Mouse (Mus musculus): Measurements from ENCODE around the gene Sobp.

Sobp gene

DNA sequence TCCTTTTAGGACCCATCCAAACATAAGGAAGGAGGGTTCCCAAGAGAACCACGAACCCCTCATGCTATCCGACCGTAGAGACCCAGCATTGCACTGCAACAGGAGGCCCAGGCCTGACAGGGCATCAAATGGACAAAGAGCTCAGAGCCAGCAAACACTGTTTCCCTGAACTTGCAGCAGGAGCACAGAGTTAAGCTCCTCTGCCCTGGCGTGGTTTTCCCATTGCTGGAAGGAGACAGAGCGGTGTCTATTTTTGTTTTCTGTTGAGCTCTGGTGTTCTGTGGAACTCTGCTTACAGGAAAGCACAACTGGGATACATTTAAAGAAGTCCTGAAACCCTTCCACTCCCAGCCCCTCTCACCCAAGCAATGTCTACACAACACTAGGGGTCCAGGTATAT lies 15.0 kb downstream of the Sobp start:
- ATAC-seq (ENCODE audit: low TSS enrichment) = peak; percentile 57

DNA sequence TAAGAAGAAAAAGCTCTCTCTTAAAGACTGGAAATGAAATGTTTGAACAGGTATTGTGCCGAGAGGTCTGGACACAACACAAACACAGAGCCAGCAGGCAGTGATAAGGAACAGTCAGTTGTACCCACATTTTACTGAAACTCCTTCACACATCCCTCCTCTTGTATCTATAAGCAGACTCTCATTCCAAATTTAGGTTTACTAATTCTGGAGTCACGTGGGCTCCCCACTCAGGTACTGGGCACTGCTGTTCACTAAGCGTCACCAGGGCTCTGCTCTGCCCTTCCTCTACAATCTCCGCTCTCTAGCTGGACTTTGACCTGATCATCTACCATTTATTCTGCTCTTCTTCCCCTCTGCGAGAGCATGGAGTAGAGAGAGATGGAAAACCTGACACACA lies 15.4 kb downstream of the Sobp start:
- peak; percentile 74 for ATAC-seq (ENCODE audit: low TSS enrichment)

DNA sequence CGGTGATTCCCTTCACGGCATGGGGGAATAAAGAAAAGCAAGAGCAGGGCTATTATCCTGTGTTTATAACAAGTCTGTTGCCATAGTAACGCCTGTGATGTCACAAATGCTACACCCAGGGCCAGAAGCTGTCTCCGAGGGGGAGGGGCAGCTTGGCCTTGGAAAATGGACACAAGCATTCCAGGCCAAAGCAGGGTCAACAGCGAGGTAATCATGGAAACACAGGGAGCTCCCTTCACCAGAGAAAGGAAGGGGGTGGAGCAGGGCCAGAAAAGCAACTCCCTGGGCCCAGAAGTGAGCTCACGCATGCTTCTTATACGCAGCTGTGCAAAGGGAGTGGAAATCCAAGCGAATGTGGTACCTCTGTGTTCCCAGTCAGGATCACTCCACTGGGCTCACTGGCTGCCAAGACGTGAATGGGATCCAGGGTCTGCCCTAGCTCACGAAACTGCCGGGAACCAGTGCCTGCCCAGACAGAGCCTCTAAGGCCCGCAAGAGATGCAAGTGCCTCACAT lies 19.2 kb downstream of the Sobp start:
- no peak for ATAC-seq (ENCODE audit: low TSS enrichment)

DNA sequence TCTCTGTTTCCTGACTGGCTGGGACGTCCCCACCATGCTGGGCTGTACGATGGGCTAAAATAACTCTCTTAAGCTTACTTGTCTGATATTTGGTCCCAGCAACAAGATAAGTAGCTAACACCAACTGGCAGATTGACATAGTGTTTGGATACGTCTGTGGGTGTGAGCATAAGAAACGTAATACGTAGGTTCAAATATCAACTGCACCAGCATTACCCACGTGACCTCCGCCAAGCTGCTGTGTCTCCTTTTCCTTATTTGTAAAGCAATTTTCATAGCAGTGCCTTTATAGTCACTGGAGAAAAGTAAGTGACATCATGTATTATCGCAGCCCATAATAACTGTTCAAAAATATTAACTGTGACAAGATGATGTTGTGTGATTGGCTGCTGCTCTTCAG lies 21.7 kb downstream of the Sobp start:
- no peak for ATAC-seq (ENCODE audit: low TSS enrichment)

DNA sequence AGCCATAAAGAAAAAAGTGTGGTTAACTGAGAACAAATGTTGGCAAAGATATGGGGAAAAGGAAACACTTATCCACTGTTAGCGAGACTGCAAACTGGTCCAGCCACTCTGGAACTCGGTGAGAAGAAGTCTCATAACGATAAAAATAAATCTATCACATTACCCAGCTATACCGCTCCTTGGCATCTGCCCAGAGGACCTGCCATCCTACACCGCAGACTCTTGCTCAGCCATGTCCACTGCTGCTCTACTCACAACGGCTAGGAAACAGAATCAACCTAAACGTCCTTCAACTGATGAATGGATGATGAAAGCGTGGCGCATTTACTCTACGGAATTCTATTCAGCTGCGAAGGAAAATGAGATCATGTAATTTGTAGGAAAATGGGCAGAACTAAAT lies 25.9 kb downstream of the Sobp start:
- peak; percentile 67 for ATAC-seq (ENCODE audit: low TSS enrichment)

DNA sequence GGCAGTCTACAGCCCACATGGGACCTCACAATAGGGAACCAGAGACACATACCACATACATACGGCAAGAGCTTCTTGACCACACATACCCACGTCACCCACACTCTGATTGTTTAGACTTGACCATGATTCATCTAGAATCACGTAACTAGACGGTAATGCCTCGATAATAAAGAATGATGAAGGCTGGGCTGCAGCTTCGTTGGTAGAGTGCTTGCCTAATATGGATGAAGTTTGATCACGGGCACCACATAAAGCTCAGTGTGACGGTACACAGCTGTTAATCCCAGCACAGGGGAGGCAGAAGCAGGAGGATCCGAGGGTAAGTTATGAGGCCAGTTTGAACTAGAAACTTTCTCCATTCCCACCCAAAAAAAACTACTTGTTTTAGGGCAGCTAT lies 31.2 kb downstream of the Sobp start:
- no peak for ATAC-seq (ENCODE audit: low TSS enrichment)

DNA sequence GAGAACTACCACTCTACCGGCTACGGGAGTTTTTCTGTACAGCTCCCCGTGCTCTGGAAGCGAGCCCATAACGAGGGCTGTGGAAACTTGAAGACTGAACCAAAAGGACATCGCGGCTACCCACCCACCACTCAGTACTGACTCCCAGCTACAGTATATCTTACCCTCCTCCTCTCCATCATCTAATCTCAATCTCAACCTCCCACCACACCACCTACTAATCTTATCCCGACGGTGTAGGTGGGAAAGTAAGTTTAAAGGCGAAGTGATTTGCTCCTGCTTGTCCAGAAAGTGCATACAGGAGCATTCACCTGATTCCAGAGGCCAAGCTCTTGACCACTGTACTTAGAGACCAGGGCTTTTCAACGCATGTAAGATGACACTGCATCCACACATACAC lies 40.3 kb downstream of the Sobp start:
- ATAC-seq (ENCODE audit: low TSS enrichment) = peak; percentile 51; the same call in 1 of the 2 replicates

DNA sequence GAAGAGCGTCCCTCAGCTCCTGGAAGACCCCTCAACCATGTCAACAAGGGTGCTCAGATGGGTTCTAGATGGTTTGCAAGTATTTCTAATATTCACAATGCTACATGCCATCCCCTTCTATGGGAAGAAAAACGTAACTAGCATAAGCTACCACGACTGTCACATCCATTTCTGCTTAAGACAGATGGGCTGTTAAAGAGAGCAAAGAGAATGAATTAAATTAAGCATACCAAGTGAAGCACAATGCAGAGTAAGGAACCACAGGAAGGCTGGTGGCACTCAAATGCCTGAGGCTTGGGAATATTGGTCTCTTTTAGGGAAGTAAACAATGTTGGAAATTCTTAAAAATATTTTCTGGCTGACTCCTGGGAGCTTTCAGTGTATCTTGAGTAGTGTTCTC lies 45.6 kb downstream of the Sobp start:
- peak; percentile 56; the same call in 1 of the 2 replicates for ATAC-seq (ENCODE audit: low TSS enrichment)

DNA sequence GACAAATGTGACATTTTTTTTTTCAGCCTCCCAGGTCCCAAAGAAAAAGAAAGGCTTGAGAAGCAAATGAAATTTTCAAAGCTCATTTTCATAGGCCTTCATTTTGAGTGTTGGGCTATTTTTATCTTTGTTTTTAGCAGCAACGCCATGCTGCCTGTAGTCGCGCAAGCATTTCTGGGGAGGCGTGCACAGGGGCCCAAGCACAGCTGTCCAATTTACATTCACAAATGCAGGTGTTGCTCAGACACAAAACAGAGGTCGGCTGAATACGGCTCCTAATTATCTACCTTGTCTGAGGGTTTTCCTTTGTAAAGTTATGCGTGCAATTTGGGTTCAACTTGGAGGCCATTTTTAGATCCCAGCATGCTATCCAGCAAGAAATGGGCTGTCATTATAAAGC lies 49.8 kb downstream of the Sobp start:
- peak; percentile 26 for ATAC-seq (ENCODE audit: low TSS enrichment)

DNA sequence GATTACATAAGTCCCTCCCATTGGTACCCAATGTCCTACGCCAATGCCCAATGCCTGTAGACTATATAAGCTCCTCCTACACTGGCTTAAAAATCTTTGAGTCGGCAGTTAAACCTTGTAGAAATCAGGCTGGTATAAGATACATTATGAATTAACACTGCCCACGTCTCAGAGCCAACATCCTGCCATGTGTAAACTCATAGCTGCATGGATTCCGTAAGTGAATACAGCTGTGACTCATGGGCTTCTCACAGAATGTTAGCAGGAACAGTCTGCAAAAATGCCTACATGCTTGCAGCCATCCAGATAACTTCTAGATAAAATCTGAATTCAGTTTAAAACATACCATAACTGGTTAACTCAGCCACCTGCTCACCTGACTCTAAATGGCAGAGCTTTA lies 50.2 kb downstream of the Sobp start:
- ATAC-seq (ENCODE audit: low TSS enrichment) = peak; percentile 90

DNA sequence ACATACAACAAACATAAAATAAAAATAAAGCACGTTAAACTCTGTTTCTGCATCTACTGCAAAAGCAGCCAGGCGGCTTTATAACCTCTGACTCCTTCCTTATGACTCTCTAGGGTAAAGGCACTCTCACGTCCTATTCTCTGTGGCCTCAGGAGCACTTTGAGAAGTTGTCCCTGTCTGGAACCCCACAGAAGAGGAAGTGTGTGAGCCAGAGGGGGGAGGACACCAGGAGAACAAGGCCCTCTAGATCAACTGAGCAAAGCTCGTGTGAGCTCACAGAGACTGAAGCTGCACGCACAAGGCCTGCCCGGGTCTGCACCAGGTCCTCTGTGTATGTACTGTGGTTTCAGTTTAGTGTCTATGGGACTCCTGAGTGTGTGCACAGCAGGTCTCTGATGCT lies 50.9 kb downstream of the Sobp start:
- ATAC-seq (ENCODE audit: low TSS enrichment) = no peak

DNA sequence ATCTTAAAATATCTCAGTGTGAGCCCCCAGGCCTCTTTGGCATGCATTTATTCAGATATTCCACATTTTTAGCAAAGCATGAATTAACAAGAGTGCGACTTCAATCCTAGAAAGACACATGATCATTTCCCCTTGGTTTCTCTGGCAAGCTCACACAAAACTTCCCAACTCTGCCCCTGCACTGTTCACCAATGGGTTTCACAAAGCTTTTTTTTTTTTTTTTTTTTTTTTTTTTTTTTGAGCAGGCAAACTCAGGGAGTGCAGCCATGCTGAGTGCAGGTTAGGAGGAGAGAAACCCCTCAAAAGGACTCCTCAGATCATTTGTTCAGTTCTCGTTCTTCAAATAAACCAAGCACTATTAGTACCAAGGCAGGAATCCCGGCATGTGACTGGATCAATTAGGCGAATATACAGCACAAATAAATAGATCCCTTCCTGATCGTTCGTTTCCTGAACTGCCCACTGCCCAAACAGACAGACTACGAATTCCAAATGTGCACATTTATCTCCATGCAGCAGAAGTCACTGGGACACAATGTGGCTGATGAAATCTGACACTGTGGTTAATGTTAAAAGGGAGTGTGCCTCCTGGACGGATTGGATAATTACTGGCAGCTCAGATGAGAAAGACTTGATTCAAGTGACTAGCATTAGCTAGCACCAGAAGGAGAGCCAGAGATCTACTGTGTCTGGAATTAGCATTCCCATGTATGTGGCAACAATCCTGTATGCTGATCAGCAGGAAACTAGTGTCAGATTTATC lies 53.5 kb downstream of the Sobp start:
- ATAC-seq (ENCODE audit: low TSS enrichment) = no peak

DNA sequence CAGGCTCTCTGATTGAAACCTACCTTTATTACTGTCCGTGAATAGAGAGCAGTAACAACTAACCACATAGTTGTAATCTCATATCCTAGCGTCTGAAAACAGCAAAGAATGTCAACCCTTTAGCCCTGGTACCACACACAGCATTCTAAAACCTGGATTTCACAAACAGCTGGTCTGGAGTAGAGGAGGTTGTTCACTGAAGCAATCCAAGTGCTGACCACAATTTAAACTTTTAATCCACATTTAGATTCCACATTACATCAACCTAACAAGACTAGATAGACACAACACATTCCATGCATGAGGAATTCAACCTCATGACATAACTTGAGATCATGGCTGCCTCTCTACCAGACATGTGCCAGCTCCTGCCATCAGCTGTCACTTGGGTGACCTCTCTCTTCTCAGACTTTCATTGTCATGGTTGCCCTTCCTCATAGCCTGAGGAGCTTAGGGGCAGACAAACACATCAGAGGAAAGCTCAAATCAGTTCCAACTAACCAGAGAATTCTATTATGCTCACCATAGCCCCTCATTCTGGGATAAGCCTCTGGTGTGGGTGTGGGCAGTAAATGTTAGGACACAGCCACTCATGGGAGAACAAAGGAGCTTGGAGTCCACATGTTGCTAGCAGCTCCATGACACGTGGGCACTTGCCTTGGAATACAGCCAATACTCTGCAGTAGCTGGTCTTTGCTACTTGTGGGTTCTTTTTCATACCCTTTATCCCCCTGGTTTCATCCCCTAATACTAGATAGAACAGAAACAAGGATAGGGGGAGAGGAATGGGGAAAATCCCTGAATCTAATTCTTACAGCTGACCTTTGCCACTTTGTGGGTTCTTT lies 58.0 kb downstream of the Sobp start:
- no peak for ATAC-seq (ENCODE audit: low TSS enrichment)

DNA sequence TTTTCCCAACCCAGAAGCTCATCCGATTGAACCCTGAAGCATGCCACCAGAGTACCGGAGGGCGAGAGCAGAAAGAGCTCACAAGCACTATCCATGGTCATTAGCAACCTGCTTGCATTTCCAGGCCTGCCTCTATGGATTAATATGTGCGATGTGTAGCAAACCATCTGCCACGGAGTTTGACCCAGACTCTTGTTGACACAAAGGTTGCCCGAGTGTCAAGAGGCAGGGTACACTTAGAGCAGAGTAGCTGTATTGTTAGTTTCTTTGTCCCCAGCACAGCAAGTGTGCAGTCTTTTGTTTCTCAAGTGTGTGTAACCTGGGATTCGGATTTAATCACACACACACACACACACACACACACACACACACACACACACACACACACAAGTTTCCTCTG lies 62.0 kb downstream of the Sobp start:
- no peak for ATAC-seq (ENCODE audit: low TSS enrichment)

DNA sequence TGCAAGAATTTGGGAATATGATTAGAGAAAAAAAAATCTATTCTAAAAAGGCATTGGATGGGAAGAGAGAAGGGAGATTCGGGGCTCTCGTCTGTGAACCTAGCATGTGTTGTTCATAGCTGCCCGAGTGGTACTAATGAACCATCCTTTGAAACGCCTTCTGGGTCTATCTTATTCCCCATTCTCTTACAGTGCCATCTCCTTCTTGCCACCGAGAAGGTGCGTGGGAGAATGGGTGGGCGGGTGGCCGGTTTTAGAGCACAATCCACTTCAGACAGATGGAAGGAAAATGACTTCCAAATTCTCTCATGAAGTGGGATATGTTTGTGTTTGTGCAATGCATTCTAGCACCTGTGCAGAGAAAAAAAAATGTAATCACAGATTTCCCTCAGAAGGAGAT lies 67.7 kb downstream of the Sobp start:
- ATAC-seq (ENCODE audit: low TSS enrichment) = peak; percentile 80

DNA sequence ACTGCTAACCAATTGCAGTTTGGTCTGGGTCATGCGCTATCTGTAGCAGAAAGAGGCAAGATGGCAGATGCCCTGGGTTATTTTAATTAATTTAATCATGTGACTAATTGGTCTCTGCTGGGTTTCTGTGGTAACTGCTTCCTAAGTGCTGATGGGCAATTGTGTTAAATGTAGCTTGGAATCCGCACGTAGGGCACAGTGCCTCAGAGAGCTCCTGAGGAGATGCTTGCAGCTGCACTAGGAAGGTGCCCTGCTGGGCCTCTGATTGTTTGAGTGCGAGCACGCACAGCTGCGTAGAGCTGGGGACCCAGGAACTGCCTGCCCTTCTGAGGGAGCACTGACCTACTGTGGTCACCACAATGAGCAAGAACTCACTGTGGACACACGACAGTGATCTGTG lies 68.1 kb downstream of the Sobp start:
- 0 out of 2 replicates have a peak, but pooled peaks have one; percentile 28 for ATAC-seq (ENCODE audit: low TSS enrichment)

DNA sequence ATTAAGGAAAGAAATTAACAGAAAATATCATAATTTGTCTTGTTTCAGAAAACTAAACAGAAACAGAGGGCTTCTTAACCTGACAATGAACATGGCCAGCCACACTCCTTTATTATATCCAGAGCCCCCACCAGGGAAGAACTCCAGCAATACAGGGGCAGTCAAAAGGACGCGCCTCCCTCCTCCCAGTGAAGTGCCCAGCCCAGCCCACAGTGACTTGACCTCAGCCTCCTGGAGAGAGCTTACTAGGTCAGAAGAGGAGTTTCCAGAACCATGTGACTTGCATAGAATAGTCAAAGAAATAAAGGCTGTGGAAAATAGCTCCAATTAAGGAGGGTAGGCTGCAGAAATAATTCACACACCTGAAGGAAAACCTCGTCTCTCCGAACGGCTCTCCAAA lies 73.8 kb downstream of the Sobp start:
- ATAC-seq (ENCODE audit: low TSS enrichment) = no peak

DNA sequence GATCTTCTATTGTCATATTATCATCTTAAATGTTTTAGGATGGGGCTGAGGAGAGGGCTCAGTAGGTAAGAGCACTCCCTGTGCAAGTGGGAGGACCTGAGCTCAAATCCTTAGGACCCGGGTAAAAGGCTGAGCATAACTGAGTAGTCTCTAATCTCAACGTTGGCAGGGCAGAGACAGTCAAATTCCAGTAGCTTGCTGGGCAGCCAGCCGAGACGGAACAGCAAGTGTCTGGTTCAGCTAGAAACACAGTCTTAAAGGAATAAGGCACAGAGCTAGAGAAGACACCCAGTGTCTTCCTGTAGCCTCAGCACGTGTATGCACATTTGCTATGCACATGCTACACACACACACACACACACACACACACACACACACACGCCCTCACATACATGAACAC lies 75.1 kb downstream of the Sobp start:
- ATAC-seq (ENCODE audit: low TSS enrichment) = peak; percentile 28

DNA sequence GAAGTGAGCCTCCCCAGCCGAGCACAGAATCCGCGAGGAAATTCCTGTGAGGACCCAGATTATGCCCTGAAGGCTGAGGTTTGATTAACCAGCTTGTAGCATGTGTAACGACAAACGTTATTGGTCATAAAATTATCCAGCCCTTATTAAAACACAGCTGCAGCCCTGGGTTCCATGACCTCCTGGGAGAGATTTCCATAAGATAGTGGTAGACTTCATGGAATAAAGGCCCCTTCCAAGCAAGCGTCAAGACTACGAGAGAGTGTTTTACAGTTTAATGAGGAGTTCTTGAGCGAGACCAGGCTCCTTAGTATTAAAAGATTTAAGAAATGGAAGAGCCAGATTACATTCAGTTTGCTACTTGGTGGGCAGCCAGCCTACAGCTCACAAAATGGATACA lies 76.6 kb downstream of the Sobp start:
- no peak for ATAC-seq (ENCODE audit: low TSS enrichment)

DNA sequence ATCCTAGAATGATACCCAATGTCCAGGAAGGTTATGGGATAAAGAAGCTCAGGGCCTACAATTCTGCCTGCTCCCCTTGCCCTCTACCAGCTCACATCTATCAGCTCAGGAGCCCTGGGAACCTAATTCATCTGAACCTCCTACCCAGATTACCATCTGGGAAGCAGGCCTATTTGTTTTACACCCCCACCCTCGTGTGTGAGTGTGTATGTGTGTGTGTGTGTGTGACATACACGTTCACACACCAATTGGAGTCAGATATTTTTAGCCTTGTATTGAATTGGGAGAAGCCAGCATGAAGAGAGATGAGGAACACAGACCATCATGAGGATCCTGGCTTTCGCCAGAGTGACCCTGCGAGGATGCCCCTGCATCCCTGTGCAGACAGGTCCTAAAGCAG lies 77.7 kb downstream of the Sobp start:
- ATAC-seq (ENCODE audit: low TSS enrichment) = 0 out of 2 replicates have a peak, but pooled peaks have one; percentile 6

DNA sequence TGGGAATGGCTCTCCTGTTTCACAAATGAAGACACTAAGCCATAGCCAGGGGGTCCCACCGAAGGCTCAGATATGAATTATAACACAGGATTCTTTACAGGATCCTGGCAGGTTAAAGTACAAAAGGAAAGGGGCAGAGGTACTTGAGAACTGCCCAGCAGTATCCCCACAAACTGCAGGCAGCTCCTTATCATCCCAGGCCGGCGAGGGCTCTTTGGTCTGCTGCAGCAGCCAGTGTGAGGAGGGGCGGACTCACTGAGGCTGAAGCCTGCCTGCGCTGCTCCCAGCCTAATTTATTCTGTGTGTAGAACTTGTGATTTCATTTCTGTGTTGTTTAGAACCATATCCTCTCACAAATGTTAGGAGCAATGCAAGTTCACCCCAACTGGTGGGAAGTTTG lies 79.8 kb downstream of the Sobp start:
- ATAC-seq (ENCODE audit: low TSS enrichment) = no peak

DNA sequence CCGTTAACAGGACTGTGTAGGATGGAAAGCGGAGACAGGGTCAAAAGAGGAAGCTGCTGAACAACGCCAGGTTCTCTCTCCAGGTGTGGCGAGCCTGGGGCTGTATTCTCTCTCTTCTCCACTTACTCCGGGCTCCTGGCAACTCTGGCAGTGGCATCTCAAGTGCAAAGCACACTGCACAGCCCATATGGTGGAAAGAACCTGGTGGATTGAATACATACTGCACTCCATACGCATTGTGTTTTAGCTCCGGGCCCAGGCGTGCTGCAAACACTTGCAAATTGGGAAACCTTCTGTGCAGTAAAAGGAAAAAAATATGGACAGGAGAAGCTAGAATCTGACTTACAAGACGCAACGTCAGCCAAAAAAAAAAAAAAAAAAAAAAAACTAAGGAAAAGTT lies 80.9 kb downstream of the Sobp start:
- ATAC-seq (ENCODE audit: low TSS enrichment) = peak; percentile 71

DNA sequence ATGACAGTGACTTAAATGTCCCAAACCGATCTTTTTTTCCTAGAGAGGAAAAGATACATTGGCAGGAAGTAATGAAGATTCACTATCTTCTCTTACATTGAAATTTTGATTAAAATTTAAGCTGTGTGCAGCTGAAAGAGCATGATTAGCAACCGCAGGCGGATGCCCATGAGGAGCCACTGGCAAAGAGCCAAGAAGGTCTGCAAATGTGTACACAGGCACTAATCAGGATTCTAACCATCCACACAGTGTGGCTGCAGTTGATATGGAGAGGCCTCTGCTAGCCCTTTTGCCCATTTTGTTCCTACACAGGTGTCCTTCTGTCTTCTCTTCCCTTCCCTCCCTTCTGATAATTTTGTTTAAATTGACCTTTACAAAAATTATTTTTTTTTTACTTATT lies 84.3 kb downstream of the Sobp start:
- no peak for ATAC-seq (ENCODE audit: low TSS enrichment)
